Mouse (Mus musculus) liver, postnatal 0 days (tissue): Measurements from ENCODE around the gene Nudt1.

Experiments
- CTCF ChIP-seq: sonication (generic); IDR thresholded peaks from 2 replicates; pipeline ENCODE4 v1.5.1; 2016; ENCODE audit warnings: antibody characterized with exemption, low read depth
- EP300 ChIP-seq: IDR thresholded peaks from 2 replicates; pipeline ENCODE4 v1.6.1; 2016; ENCODE audit warnings: antibody characterized with exemption, low read depth, mild to moderate bottlenecking

DNA sequence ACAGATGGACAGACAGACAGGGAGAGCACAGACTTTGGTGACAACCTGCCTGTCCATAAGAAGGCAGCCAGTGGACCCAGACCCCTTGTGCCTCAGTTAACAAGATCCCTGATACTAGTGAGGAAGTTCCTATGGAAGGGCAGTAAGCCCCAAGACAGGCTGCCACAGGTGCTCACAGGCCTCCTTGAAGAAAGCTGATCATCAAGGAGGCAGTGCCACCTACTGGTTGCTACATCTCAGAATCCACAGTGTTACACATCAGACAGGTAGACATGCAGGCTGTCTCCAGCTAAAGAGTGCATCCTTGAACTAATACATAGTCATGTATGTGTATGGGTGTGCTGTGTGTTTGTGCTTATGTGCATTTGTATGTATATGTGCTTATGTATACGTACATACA lies 29.3 kb upstream of the Nudt1 start:
- no peak for TF ChIP-seq EP300
- TF ChIP-seq CTCF = peak; percentile 86
